Mouse (Mus musculus): ENCODE measurements around the gene Gpnmb. TPM values are rescaled to one million over a fixed set of nuclear protein-coding genes. Genes with fewer than 3 reads are reported as not detected.
A peak's percentile ranks its signal among the peaks of the same experiment; 100 is the strongest.

Gpnmb gene
- polyA plus RNA-seq, 1 experiment from 2014 or later = 0.74 TPM

DNA sequence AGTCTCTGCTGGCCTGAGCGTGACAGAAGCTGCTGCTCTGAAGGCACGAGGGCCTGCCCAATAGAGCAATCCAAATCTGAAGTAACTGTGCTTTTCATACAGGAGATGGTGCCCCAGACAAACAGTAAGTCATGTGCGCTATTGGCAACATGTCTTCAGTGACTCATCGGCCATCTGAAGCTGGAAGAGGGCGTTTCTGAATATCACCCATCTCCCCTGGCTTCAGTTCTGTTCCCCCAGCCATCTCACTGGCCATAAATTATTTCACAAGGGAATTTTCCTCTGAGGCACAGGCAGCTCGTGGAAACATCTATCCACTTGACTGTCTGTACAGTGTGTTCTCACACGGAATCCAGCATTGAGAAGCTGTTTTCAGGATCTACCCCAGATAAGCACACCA lies 60.1 kb downstream of the Gpnmb start:
- DNase-seq (ENCODE audit: low spot score) = no peak

DNA sequence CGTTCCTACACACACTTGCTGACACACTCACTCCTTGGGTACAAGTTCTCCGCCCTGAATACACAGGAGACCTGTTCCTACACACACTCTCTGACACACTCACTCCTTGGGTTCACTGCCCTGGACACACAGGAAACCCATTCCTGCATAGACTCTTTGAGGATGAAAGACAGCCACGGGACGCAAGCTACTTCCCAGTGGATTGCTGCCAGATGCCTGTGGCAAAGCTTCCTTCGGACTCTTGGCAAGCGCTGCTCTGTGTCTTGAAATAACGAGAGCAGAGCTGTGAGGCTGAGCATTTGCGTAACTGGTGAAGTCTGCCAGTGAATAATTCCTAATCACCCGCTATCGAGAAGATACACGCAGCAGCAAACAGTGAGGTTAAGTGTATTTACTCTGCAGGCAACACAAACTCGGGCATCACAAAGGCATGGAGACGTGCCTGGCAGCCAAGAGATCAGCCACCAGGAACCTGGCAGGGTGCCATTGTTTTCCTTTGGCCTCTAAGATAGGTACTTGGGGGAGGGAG lies 60.7 kb downstream of the Gpnmb start:
- DNase-seq (ENCODE audit: low spot score) = no peak

DNA sequence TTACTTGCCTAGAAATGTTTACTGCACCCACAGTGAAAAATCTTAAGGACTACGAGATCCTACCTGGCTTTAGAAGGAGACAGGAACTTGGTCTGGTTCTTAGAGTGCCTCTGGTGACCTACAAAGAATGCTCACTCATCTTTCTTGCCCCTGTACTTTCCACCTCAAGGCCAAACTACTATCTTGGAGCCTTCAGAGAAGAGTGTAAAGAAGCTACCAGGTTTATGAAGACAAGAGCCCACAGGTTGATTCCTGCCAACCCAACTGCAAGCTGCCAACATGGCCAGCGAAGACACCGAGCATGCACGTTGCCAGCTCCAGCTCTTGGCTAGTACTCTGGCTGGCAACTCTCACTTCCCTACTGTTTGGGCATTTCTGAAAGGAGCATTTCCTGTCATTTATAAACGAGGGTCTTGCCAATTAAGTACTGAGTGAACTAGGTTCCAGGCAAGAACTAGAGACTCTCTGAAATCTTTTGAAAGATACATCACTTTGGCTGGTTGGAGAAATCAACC lies 61.3 kb downstream of the Gpnmb start:
- DNase-seq (ENCODE audit: low spot score) = no peak

DNA sequence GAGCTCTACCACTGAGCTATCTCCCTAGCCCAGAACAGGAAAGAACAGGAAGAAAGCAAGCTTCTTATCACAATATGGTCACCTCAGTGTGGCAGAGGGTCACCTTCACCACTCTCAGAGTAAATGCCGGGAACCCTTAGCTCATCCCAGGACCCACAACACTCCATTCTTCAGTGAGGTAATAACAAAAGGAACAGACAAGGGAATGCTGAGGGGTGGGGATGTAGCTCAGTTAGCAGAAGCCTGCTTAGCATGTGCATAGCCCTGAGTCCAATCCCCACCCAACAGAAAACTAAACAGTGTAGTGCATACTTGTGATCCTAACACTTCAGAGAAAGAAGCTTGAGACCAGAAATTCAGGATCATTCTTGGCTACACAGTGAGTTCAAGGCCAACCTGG lies 62.7 kb downstream of the Gpnmb start:
- no peak for DNase-seq (ENCODE audit: low spot score)

DNA sequence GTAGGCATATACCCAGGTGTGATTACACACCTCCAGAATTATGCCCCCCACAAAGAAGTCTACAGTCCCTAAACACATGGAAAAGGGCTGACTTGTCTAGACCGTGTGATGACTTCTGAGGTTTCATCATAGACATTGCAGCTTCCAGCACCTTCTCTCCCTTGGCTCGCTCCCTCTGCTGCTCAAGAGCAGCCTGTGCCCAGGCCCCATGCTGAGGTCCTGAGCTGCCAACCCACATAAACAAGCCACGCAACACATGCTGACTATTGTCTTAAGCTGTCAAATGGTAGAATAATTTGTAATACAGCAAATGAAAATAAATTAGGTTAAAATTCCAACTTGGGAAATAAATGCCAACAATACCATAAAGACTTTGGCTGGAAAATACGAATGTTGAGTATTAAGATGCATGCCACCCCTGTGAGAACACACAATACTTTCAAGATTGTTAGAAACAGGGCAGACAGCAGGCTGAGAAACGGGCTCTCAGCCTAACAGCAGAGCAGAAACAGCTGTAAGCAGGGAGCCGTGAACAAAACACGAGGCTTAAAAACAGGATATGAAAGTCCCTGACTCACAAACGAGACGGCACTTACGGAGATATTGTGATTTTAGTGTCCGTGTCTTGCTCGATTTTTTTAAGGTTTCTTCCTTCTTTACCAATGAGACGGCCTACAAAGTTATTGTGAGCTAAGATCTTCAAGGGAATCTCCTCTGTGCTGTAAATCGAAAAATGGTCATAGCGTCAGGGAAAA lies 70.6 kb downstream of the Gpnmb start:
- no peak for DNase-seq (ENCODE audit: low spot score)

DNA sequence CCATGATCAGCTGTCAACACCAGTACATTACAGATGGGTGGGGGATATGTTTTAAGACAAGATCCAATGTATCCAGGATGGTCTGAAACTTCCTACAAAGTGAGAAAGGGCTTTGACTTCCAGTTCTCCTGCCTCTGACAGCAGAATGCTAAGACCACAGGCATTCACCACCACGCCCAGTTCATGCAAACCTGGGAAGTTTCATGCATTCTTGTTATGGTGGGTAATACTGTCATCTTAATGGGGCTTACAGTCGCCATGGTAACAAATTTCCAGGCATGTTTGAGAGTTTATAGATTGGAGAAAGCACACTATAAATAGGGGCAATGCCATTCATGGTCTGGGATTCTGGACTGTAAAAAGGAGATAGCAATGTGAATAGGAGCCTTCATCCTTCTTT lies 72.8 kb downstream of the Gpnmb start:
- no peak for DNase-seq (ENCODE audit: low spot score)

DNA sequence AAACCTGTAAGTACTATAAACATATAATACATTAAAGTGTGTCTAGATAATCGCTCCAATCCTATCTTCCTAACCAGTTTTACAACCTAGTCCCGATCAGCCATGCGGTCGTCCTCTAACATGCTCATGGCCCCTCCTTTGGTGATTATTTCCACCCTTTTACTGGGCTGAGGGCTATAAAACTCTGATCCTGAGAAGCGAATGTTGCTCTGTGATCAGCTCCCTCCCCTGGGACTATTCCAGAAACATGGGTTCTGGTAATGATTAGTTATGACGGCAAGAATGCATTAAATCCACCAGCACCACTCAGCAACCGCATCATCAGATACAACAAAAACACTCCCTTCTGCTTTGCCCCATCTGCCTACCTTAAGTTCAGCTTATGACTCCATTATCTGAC lies 77.5 kb downstream of the Gpnmb start:
- no peak for DNase-seq (ENCODE audit: low spot score)

DNA sequence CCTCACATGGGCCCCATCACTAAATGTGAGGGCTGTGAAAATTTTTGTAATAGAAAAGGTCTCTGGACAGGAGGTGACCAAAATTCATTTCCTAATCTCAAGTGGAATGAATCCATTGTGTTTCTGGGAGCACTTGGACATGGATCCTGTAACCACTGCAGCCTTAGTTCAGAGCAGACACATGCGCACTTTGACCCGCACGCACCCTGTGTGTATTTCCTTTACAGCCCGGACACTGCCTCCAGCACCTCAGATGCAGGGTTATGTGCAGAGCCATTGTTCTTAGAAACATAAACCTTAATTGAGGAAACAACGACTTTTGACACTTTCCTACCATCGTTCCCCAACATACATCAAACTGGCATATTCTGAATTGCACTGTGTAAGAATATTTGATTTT lies 78.1 kb downstream of the Gpnmb start:
- no peak for DNase-seq (ENCODE audit: low spot score)

DNA sequence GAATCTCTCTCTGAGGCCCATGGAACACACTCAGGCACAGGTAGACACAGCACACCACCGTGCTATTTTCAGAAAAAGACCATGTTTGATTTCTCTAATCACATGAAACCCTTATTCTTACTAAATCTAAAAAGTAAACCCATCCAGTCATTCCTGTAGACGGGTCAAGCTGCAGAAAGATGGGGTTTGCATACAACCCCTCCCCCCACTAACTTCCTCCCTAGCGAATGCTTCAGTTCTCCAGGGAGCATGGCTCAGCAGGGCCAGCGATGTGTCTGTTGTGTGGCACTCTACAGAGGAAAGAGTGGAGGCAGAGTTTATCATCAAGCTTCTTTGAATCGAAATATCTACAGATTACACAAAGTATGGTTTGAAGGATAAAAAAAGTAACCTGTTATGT lies 79.2 kb downstream of the Gpnmb start:
- no peak for DNase-seq (ENCODE audit: low spot score)

DNA sequence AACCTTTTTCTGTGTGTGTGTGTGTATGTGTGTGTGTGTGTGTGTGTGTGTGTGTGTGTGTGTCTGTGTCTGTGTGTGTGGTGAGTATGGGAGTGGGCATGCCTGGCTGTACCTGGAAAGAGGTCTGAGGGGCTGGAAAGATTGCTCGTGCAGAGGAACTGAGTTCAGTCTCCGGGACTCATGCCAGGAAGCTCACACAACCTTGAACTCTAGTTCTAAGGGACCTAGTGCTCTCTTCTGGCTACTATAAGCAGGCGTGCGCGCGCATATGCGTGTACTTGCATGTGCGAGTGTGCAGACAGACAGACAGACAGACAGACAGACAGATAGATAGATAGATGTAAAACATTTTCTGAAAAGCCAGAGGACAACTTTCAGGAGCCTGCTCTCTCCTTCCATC lies 79.9 kb downstream of the Gpnmb start:
- DNase-seq (ENCODE audit: low spot score) = no peak

DNA sequence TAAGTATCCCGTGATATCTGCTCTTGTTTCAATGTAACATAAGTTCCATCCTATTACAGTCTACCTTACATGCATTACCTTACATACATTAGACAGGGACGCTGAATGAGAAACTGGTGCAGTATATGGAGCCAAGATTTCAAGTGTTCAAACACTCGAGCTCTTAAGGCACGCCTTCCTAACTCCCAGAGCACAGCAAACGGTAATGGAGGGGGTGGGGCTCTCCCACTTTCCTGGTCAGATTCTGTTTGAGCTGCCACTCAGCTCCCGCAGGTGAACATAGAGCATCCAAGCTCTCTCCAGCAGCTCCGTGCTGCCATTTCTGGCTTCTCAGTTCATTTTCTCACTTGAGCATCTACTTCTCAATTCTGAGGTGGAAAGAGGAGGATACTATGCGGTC lies 82.1 kb downstream of the Gpnmb start:
- DNase-seq (ENCODE audit: low spot score) = no peak

DNA sequence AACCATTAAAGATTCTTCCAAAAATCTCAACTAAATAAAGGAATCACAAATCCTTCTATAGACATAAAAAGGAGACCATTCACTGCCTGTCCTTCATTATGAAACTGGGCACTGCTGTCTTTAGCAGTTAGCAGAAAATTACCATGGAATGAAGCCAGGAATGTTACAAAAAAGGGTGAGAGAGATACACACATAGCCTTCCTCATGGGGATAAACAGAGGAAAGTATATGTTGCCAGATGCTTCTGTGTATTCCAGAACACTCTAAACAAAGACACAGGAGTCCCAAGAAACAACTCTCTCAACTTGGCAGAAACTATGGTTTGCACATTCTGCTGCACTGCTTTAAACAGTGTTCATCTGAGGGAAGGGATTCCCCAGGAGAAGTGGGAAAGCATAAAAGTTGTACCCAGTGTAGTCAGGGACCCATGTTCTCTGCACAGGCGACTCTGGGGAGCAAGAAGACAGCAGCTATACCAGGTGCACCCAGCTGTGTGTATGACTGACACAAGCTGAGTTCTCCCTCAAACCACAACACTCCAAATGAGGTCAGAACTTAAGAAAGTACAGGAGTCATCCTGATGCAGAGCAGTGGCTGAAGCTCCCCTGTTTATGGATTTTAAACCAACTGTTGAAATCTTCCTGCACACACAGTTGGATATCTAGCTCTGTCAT lies 83.3 kb downstream of the Gpnmb start:
- peak; percentile 80 for DNase-seq (ENCODE audit: low spot score)

DNA sequence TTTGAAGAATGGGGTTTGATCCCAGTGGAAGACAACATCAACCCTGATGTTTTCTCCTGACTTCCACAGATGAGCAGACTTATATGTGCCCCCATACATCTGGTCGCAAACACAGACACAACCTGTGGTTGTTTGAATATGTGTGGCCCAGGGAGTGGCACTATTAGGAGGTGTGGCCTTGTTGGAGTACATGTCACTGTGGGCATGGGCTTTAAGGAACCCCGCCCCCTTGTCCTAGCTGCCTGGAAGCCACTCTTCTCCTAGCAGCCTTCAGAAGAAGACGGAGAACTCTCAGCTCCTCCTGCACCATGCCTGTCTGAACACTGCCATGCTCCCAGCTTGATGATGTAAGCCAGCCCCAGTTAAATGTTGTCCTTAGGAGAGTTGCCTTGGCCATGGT lies 84.0 kb downstream of the Gpnmb start:
- DNase-seq (ENCODE audit: low spot score) = peak; percentile 30

Other genes starting within 250 kb of the Gpnmb start
- gene Tmem176a, start 195.6 kb upstream of the Gpnmb start, polyA plus RNA-seq (2015; fragmentation: Nextera tagmentation; extraction: Ambion mirVana) = 129 and 134 TPM in 2 replicates
- 304 TPM in 2 replicates for gene Tmem176b, start 195.1 kb upstream of the Gpnmb start, polyA plus RNA-seq (2015; fragmentation: Nextera tagmentation; extraction: Ambion mirVana)
- 0.66 and 0.86 TPM in 2 replicates for gene Aoc1, start 163.7 kb upstream of the Gpnmb start, polyA plus RNA-seq (2015; fragmentation: Nextera tagmentation; extraction: Ambion mirVana)
- gene 1600015I10Rik, start 106.7 kb upstream of the Gpnmb start, polyA plus RNA-seq (2015; fragmentation: Nextera tagmentation; extraction: Ambion mirVana) = 0.06 and 0.10 TPM in 2 replicates
- 0.18 TPM in 1 of 2 replicates, not detected in the other for gene Doxl2, start 61.6 kb upstream of the Gpnmb start, polyA plus RNA-seq (2015; fragmentation: Nextera tagmentation; extraction: Ambion mirVana)
- not detected in 2 replicates for gene Svs1, start 49.7 kb upstream of the Gpnmb start, polyA plus RNA-seq (2015; fragmentation: Nextera tagmentation; extraction: Ambion mirVana)
- 115 and 119 TPM in 2 replicates for gene Malsu1, start 37.2 kb downstream of the Gpnmb start, polyA plus RNA-seq (2015; fragmentation: Nextera tagmentation; extraction: Ambion mirVana)
- 59.2 and 71.3 TPM in 2 replicates for gene Igf2bp3, start 178.4 kb downstream of the Gpnmb start, polyA plus RNA-seq (2015; fragmentation: Nextera tagmentation; extraction: Ambion mirVana)
- gene Tra2a, start 227.5 kb downstream of the Gpnmb start, polyA plus RNA-seq (2015; fragmentation: Nextera tagmentation; extraction: Ambion mirVana) = 90.5 and 99.0 TPM in 2 replicates